Mouse (Mus musculus): ENCODE measurements around the gene Nrip3.

The Nrip3 gene

DNA sequence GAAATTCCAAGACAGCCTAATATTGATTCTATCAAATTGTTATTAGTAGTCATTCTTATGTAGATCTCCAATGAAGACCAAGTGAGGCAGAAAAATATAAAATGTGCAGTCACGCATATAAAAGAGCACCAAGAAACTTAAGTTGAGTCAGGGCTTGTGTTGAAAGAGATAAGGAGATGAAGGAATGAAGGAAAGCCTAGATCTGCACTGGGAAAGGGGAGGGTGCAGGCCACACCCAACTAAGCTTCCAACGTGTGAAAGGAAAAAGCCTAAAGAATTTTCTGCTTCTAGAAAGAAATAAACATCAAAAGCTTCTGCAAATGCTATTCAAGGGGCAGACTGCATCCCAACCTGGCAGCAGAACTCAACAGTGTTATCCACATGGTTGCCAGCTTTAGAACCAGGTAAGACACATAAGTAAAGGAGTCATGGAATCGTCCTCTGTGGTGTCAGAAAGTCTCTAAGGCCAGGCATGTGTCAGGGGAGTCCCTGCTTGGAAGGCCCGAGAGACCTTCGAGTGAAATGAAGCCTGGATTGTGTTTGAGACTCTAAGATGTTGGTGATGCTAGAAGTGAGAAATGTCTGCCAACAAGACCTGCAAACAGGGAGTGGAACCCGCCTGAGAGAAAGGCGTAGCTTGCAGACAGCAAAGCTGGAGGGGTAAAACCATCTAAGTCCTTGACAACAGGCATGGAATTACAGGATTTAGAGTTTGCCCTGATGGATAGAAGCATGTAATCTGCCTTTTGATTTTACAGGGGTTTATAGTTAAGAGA, 14.1 kb downstream of the Nrip3 start:
- DNase-seq (ENCODE audit: low spot score) = no peak

DNA sequence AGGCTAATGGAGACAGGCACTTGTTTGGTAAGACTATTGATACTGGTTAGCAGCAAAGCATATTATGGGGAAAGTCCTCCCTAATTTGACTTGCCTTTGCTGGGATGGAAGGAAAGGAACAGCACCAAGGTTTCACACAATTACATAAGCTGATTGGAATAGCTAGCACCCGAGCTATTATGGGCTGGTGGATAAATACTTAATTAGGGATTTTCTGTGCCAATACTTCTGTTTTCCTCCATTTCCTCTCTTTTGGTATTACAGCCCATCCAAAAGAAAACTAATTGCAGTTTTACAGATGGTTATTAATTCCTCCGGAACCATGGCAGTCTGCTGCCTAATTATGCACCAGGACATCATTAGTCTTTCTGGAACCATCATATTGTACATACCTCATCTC, 17.8 kb downstream of the Nrip3 start:
- DNase-seq (ENCODE audit: low spot score) = no peak

DNA sequence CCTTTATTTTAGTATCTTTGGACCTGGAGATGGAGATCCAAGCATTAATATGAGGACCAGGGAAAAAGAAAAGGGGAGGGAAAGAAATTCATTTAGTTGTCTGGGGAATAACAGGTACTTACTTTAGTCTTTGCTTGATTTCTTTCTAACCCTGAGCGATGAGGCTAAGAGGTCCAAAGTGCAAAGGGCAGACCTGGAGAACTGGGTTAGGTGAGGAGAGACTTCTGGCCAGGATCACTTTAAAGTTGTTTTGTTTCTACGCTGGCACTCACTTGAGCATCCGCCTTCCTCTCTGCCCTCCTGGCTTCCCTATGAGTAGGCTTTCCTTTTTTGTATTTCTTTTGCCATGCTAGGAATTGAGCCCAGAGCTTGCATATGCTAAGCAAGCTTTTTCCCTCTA, 25.5 kb downstream of the Nrip3 start:
- no peak for DNase-seq (ENCODE audit: low spot score)

DNA sequence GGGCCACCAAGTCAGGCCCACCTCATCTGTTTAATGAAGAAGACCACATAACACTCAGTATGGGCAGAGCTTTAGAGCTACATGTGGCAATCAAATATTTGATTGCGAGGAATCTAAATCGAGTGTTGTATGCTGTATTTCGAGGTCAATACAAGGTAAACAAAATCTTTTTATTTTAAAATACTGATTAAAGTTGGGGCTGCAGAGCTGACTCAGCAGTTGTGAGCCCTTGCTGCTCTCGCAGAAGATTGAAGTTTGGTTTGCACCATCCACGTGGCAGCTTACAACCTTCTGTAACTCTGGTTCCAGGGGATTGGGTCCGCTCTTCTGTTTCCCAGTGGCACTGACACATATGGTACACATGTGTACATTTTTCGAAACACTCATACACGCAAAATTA, 27.8 kb downstream of the Nrip3 start:
- DNase-seq (ENCODE audit: low spot score) = no peak

DNA sequence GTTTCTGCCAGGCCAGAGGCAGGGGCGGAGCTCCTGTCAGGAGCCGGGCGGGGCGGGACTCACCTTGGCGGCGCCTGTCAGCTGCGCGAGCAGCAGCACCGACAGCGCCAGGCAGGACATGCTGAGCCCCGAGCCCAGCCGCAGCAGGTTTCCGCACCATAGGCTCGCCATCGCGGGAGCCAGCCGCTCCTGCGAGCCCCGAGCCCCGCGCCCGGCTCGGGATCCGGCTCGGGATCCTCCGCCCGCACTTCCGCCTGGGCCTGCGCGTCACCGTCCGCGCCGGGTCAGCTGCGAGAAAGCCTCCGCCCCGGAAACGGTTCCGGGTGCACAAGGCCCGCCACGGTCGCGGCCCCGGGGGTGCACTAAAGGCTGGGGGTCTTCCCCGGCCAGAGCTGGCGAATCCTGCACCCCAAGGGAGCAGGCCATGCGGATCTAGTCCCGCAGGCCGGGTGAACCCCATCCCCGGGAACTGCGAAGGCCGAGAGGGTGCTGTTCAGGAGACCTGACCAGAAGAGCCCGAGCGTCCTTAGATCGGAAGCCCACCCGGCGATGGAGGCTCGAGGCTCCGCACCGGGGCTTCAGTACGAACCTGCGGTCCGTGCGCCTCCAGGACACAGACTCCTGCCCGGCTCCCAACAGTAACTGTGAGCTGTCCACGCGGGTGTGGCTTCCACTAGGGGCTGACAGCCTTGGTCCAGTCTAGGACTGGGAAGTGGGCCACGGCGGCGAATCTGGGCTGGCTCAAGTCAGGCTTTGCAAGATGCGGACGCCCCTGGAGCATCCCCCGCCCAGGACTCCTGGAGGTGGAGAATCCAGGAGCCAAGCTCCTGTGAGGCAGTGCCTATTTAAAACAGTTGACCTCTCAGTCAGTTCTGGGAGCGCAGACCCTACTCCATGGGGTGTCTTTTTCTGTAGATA, 29.6 kb downstream of the Nrip3 start, which contains the start of gene Tmem9b:
Gene Tmem9b (minus strand): TSS at position 868 of the 918 bp plus-strand sequence.
- peak; percentile 79 for DNase-seq (ENCODE audit: low spot score)

DNA sequence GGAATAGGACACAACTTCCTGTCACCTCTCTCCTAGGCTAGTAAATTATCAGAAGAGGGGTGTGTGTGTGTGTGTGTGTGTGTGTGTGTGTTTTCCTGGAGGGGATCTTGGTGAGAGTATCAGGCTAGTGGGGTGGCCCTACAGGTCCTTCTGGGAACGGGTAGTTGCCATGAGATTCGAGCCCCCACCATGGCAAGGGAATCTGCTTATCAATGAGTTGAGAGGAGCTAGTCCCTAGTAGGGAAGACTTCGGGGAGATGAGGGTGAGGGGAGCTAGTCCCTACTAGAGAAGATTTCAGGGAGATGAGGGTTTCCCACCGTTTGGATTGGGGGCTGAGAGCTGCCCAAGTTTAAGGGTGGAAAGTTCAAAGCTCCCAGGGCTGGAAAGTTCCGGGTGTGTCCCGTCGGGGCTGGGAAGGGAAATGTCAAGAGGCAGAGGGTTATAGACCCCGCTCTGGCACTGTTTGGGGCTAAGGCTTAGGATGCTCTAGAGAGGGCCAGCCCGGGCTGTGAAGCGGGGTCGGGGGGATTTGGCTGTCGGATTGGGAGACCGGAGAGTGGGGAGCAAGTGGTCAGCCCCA, 30.3 kb downstream of the Nrip3 start:
- no peak for DNase-seq (ENCODE audit: low spot score)

DNA sequence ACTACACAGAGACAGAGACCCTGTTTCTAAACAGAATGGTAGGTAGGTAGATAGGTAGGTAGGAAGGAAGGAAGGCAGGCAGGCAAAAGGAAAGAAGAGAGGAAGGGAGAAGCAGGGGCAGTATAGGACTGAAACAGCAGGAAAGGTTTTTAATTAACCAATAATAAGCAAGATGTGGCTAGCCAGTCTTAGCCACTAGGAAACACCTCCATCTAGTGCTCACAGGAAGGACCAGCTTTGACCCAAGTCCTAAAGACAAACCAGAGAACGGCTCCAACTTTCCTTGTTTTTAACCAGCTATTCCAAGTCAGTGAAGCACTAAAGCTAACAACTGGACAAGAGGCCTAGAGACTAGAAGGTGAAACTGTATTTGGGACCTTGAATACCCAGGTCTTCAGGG, 34.1 kb downstream of the Nrip3 start:
- DNase-seq (ENCODE audit: low spot score) = no peak

DNA sequence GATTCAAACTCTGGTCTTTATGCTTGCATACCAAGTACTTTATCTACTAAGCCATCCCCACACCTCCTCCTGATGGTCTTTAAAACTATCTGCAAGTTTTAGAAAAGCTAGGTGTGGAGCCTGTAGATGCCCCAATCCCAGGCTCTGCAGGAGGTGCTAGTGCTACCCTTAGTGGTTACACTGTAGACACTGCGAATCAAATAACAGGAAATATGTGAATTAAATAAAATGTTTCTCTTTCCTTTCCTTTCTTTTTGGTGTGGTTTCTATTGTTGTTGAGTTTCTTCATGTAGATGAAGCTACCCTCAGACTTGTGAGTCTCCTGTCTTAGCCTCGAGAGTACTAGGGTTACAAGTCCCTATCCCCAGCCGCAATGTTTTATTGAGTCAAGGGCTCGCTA, 40.1 kb downstream of the Nrip3 start:
- no peak for DNase-seq (ENCODE audit: low spot score)

DNA sequence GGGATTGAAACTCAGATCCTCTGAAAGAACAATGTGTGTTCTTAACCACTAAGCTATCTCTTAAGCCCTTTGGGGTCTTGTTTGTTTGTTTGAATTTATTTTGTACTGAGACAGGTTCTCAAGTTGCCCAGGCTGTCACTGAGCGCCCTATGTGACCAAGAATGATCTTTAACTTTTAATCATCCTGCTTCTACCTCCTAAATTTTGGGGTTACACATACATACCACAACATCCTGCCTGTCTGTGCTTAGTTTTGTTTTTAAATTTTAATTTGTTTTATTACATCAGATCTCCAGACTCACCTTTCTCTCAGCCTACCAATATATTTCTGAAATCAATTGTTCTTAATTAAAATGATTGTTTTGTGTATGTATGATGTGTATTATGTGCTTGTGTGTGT, 40.8 kb downstream of the Nrip3 start:
- no peak for DNase-seq (ENCODE audit: low spot score)

DNA sequence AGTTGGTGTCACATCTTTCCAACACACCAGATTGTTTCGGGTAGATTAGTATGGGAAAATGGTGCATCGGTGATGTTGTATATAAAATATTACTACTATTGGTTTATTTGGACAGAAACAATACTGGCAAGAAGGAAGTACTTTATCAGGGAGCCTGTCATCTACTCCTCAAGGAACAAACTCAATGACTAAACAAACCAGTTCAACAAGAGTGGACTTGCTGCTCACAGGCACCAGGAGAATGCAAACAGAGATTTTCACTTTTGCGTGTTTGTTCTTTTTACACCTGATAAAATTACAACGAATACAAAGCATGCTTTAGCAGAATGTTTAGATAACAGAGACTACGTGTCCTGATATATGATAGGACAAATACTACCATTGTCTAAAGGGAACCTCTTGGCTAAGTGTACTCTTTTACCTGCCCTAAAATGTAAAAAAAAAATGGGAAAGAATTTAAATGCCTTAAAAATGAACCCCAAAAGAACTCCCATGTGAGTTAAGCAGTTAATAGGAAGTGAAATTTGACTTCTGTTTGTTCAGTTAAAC, 41.9 kb downstream of the Nrip3 start:
- DNase-seq (ENCODE audit: low spot score) = peak; percentile 57

DNA sequence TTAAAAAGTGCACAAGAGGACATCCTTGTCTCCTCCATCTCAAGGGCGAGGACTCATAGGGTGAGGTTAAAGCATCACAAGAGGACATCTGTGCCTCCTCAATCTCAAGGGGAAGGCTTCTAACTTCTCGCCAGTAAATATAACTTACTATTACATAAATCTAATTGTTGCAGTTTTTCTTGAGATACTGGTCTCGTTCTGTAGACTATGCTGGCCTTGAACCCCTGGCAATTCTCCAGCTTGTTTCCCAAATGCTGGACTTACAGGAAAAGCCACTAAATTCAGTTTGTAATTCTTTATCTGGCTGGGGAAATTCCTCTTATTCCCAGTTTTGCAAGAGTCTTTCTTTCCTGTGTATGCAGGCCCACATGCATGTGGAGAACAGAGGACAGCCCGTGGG, 47.0 kb downstream of the Nrip3 start:
- DNase-seq (ENCODE audit: low spot score) = no peak

DNA sequence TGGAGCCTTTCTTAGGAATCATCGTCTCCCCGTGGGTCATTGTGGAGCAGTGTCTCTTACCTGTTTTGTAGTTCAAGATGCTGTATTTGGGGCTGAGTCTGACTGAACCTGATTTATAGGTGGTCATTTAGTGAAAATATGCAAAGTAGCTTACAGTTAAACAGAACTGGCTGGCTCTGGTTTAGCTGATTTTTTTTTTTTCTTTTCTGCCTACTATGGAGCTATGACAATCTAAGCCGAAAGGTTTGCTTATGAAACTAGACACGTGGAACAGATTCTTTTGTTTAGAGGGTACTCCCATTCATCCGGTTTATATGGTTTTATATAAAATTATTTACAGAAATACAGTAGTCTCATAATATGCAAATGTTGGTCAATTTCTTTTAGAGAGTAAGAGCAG, 50.2 kb downstream of the Nrip3 start, which contains the start of gene Ascl3:
Gene Ascl3 (minus strand): TSS at position 101 of the 400 bp plus-strand sequence.
- no peak for DNase-seq (ENCODE audit: low spot score)

DNA sequence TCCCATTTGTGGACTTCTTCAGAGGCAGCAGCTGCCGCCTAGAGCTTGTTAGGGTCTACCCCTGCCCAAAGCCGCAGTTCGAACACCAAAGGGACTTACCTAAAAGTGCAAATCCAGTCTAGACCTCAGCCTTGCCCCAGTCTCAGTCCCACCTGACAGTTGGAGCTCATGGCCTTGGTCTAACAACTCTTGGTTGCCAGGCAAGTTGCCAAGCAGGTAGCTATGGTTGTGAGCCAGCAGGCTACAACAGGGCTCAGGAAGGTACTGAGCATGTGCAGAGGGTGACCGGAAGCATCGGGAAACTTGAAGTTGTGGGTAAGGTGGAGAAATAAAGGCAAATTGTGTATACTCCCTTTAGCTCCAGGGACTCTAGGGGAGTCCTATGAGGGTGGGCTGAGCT, 58.1 kb downstream of the Nrip3 start, which contains the start of gene BC051019:
Gene BC051019 (minus strand): TSS at position 154 of the 400 bp plus-strand sequence.
- DNase-seq (ENCODE audit: low spot score) = no peak

DNA sequence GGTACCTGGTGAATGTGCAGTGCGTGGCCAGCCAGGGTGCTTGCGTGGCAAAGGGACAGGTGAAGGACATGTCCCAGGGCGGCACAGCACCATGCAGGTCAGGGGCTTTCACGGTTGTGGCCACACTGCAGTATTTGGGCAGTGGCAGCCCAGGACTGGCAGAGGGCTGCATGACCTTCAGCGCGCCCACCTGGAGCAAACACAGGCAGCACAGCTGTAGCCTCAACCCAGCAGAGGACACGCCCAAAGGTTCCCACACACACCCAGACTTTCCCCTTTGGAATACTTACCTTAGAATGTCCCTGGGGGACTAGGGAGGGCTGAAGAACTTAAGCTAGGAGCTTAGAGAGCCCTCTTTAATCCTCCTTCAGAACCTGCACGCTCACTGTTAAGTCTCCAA, 58.7 kb downstream of the Nrip3 start:
- DNase-seq (ENCODE audit: low spot score) = no peak

DNA sequence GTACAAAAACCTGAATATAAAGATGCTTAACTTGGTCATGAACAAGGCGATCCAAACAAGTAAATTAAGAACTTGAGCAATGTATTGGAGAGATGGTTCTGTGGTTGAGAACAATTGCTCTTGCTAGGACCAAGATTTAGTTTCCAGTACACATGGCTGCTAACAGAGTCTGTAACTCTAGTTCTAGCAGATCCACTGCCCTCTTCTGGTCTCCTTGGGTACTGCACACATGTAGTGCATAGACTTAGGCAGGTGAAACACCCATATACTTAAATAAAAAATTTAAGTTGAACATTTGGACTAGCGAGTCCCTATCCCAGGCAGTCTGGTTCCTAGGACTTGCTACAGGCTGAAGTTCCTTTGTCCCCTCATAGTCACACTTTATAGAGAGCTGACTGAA, 59.2 kb downstream of the Nrip3 start:
- no peak for DNase-seq (ENCODE audit: low spot score)

DNA sequence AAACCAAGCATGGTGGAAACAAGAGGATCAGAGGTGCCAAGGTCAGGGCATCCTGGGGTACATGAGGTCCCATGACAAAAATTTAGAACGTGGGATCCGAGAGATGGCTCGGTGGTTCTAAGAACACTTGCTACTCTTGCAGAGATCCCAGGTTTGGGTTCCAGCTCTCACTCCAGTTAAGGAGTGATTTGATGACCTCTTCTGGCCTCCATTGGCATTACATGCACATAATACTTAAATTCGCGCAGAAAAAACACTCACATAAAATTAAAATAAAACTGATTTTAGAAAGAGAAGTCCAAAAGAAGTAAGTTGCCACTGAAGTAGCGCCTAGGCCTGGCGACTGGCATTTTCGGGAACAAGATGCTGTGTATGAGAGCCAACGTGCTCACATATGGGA, 62.5 kb downstream of the Nrip3 start:
- DNase-seq (ENCODE audit: low spot score) = peak; percentile 44

DNA sequence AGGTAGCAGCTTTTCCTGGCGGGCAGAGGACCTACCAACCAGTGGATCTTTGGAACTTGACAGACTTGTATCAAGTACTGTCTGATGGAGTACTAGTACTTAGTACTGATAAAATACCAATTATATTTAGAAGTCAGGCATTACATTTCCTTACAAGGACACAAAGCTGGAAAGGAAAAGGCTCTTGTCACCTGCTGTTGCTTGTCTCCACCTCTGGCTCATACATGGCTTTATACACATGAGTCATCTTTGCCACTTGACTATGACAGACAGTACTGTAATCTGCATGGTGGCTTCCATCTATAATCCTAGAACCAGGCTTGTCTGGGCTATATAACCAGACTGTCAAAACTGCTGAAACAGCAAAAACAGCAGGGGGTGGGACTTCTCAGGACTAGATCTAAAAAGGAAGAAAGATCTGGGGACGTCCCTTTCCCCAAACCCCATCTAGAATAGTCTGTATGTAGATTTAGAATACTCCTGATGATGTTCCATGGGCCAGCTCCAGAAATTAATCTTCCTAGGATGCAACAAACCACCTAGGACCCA, 68.3 kb downstream of the Nrip3 start:
- no peak for DNase-seq (ENCODE audit: low spot score)

DNA sequence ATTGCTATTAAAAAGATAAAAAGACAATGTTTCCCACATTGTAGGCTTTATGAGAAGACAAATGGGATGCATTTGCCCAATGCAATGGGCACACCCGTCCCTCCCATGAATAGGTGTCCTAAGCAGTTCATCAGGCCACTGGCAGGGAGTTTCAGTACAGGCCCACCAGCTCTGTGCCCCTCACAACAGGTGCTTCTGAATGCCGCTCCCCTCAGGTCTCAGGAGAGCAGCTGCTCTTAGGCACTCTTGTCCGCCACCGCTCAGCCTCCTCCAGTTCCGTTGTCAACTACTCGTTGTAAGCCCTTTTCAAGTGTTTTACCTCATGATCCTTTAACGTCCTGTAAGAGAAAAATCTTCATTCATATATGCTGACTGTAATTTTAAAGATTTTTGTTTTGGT, 69.6 kb downstream of the Nrip3 start:
- DNase-seq (ENCODE audit: low spot score) = no peak

DNA sequence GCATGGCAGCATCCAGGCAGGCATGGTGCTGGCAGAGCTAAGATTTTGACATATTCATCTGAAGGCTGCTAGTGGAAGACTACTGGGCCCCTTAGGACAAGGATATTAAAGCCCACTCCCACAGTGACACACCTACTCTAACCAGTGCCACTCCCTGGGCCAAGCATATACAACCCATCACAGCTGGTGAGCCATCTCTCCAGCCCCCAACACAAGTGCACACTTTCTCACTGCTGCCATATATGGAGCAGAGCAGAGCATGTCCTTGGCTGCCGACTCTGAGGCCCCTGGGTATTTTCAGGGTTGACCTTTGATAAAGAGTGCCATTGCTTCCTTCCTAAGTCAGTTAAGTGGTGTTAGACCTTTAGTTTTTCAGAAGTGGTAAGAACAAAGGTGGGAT, 71.8 kb downstream of the Nrip3 start:
- DNase-seq (ENCODE audit: low spot score) = no peak

DNA sequence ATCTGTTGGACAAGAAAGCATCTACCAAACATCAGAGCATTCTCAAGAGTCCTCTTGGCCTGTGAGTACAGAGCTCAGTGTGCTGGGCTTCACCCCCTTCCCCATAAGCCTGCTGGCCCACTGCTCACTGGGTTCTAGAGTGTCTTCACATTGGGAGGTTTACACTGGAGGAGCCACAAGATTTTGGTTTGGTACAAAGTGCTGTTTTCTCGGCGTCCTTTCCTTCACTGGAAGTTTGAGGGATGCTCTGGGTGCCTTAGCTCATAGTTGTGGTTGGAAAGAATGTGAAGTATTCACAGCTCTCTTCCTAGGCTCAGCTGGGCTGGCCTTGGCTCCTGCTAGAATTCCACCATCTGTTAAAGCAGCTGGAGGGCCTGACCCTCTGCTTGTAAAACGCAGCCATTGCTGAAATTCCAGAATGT, 72.9 kb downstream of the Nrip3 start:
- peak; percentile 83 for DNase-seq (ENCODE audit: low spot score)
